Mouse (Mus musculus): Measurements from ENCODE around the gene Hexdc. TPM values are rescaled to one million over a fixed set of nuclear protein-coding genes. Genes with fewer than 3 reads are reported as not detected.

Hexdc gene
- polyA plus RNA-seq (2015; fragmentation: Nextera tagmentation; extraction: Ambion mirVana), result 31.4 and 37.9 TPM in 2 replicates

DNA sequence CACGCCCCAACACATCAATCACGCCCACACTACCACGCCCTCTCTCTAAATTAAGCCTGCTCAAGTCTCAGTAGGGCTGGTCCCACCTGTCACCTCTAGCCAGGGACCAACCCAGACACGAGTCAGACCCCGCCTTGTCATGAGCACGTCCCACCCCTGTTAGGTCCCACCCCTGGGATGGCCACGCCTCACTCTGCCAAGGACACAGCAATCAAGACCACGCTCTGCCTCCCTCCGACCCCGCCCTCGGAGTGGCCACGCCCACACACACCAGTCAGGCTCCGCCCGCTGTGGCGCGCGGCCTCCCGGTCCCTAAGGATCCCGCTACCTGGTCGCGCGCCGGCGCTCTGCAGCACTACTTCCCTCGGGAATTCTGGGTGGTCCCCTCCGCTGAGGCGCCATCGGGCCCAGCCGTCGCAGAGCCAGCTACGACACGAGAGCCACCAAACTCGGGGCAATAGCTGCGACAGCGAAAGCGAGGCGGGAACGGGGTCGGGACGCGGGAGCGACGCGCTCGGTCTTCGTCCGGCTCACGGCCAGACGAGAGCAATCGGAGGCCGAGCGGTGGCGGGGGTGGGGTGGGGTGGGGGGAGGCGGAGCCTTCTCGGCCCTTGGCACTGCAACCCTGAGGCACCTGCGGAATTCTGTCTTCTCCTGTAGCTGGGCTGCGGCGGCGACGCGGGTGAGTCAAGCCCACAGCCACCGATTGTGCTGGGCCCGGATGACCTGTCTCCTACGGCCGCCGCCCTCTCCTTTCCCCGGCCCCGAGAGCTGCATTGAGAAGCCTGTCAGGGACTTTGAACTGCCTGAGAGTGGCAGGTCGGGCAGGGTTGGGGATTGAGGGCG lies at the start of gene Hexdc, which contains the start of gene Ogfod3:
TSS of gene Hexdc (plus strand) at position 273 of the 846 bp plus-strand sequence.
TSS of gene Ogfod3 (minus strand) at position 551 of the 846 bp plus-strand sequence.
- H3K9me3 ChIP-seq (ENCODE audit: control insufficient read depth, low read length), result no peaks in the 10 kb centered on the region
- no peaks in the 10 kb centered on the region for H3K27me3 ChIP-seq (replicated peaks; ENCODE audit: control insufficient read depth, insufficient read depth, low read length)
- H3K9ac ChIP-seq (ENCODE audit: low read depth, low read length), result peak within 1 kb of the TSS; percentile 85
- no peaks in the 10 kb centered on the region for H3K36me3 ChIP-seq (ENCODE audit: control insufficient read depth, insufficient read depth, low read length)
- H3K27ac ChIP-seq (ENCODE audit: low read depth, low read length), result peak within 1 kb of the TSS; percentile 93
- ATAC-seq, result peak; percentile 98
- H3K4me3 ChIP-seq (ENCODE audit: low read length), result peak within 1 kb of the TSS; percentile 81
- peaks cover 3% of the 10 kb centered on the region; the same call in 1 of the 2 replicates for H3K4me1 ChIP-seq (ENCODE audit: control insufficient read depth, insufficient read depth, low read depth, low read length)
- peak within 1 kb of the TSS; percentile 72 for H3K4me2 ChIP-seq (ENCODE audit: low read length)
- under 1% methylated on average over 69 of the region's 70 CpGs for WGBS

DNA sequence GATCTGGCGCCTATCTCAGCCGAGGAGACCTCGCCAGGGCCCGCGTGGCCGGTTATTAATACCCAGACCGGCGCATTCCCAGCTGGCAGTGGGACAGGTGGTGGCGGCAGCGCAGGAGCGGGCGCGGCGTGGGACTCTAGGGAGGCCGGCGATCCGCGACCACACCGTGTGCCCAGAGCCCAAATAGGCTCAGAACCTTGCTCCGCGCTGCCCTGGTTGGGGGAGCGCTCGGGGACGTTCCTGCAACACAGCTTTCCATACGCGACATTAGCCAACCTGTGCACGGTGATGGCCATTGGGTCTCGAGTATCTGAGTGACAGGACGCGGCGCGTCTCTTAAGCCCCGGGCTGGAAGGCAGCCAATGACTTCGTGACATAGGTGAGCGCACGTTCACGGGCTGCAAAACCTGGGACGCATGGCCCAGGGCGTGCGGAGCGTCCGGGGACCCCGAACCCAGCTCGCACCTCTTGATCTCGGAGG lies 47.8 kb upstream of the Hexdc start:
- Histone ChIP-seq H3K9ac (ENCODE audit: low read depth, low read length) (peak overlapping the region; percentile 63), H3K36me3 (ENCODE audit: control insufficient read depth, insufficient read depth, low read length) (no peaks in the 10 kb centered on the region), H3K4me2 (ENCODE audit: low read length) (peak overlapping the region; percentile 90), H3K27me3 (replicated peaks; ENCODE audit: control insufficient read depth, insufficient read depth, low read length) (peaks cover 5% of the 10 kb centered on the region), H3K9me3 (ENCODE audit: control insufficient read depth, low read length) (no peaks in the 10 kb centered on the region), H3K27ac (ENCODE audit: low read depth, low read length) (no peak overlapping the region), H3K4me1 (ENCODE audit: control insufficient read depth, insufficient read depth, low read depth, low read length) (peaks cover 8% of the 10 kb centered on the region), H3K4me3 (ENCODE audit: low read length) (peak overlapping the region; percentile 50)
- 1% methylated on average over 44 of the region's 45 CpGs for WGBS
- peak; percentile 40; the same call in 1 of the 2 replicates for ATAC-seq

- WGBS, result 93% methylated on average over 5 of the region's 5 CpGs
- Histone ChIP-seq H3K9ac (ENCODE audit: low read depth, low read length) (no peak within 1 kb of the TSS), H3K4me3 (ENCODE audit: low read length) (no peak within 1 kb of the TSS), H3K4me1 (ENCODE audit: control insufficient read depth, insufficient read depth, low read depth, low read length) (peaks cover 8% of the 10 kb centered on the region), H3K36me3 (ENCODE audit: control insufficient read depth, insufficient read depth, low read length) (no peaks in the 10 kb centered on the region), H3K27ac (ENCODE audit: low read depth, low read length) (no peak within 1 kb of the TSS), H3K4me2 (ENCODE audit: low read length) (no peak within 1 kb of the TSS), H3K9me3 (ENCODE audit: control insufficient read depth, low read length) (no peaks in the 10 kb centered on the region), H3K27me3 (replicated peaks; ENCODE audit: control insufficient read depth, insufficient read depth, low read length) (peaks cover 5% of the 10 kb centered on the region)
- ATAC-seq, result no peak
Observed at GRCm38 (mm10) chr11:121159971-121160370, 44.3 kb upstream of the Hexdc start, which contains the start of gene Uts2r. Gene Uts2r, plus strand, starts transcription at chr11:121160271.

GRCm38 (mm10) chr11:121160636-121161346 lies 43.4 kb upstream of the Hexdc start:
- no peaks in the 10 kb centered on the region for H3K9me3 ChIP-seq (ENCODE audit: control insufficient read depth, low read length)
- H3K4me1 ChIP-seq (ENCODE audit: control insufficient read depth, insufficient read depth, low read depth, low read length), result peaks cover 8% of the 10 kb centered on the region
- no peaks in the 10 kb centered on the region for H3K36me3 ChIP-seq (ENCODE audit: control insufficient read depth, insufficient read depth, low read length)
- H3K27me3 ChIP-seq (replicated peaks; ENCODE audit: control insufficient read depth, insufficient read depth, low read length), result peaks cover 5% of the 10 kb centered on the region
- no peak overlapping the region for H3K4me2 ChIP-seq (ENCODE audit: low read length)
- H3K27ac ChIP-seq (ENCODE audit: low read depth, low read length), result no peak overlapping the region
- H3K4me3 ChIP-seq (ENCODE audit: low read length), result no peak overlapping the region
- 91% methylated on average over 26 of the region's 26 CpGs for WGBS
- no peak overlapping the region for H3K9ac ChIP-seq (ENCODE audit: low read depth, low read length)
- ATAC-seq, result no peak

- no peaks in the 10 kb centered on the region for H3K27me3 ChIP-seq (replicated peaks; ENCODE audit: control insufficient read depth, insufficient read depth, low read length)
- no peaks in the 10 kb centered on the region for H3K4me1 ChIP-seq (ENCODE audit: control insufficient read depth, insufficient read depth, low read depth, low read length)
- no peaks in the 10 kb centered on the region for H3K36me3 ChIP-seq (ENCODE audit: control insufficient read depth, insufficient read depth, low read length)
- H3K4me2 ChIP-seq (ENCODE audit: low read length), result no peak overlapping the region
- WGBS, result 89% methylated on average over 4 of the region's 4 CpGs
- ATAC-seq, result no peak
- H3K9me3 ChIP-seq (ENCODE audit: control insufficient read depth, low read length), result no peaks in the 10 kb centered on the region
- no peak overlapping the region for H3K9ac ChIP-seq (ENCODE audit: low read depth, low read length)
- no peak overlapping the region for H3K4me3 ChIP-seq (ENCODE audit: low read length)
- no peak overlapping the region for H3K27ac ChIP-seq (ENCODE audit: low read depth, low read length)
Observed at GRCm38 (mm10) chr11:121163751-121164150, 40.5 kb upstream of the Hexdc start.

DNA sequence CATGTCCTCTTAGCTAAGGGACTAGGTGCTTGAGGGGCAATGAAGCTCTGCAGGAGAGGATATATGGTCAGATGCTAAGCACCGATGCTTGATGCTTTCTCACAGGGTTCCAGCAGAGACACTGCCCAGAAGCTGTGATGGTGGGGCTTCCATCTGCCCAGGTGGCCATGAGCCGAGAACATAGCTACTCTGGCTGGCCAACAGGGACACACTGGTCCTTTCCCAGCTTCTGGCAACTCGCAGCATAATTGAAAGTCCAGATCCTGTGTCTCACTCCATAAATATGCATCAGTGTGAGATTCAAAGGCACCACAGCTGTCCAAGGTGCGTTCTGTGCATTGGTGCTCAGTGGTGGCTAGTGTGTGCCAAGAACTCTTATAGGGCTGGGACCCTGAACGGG lies 31.0 kb upstream of the Hexdc start:
- no peak for ATAC-seq
- no peak overlapping the region for H3K27ac ChIP-seq (ENCODE audit: low read depth, low read length)
- H3K4me1 ChIP-seq (ENCODE audit: control insufficient read depth, insufficient read depth, low read depth, low read length), result peaks cover 6% of the 10 kb centered on the region; the same call in 1 of the 2 replicates
- H3K9me3 ChIP-seq (ENCODE audit: control insufficient read depth, low read length), result no peaks in the 10 kb centered on the region
- H3K27me3 ChIP-seq (replicated peaks; ENCODE audit: control insufficient read depth, insufficient read depth, low read length), result no peaks in the 10 kb centered on the region
- H3K9ac ChIP-seq (ENCODE audit: low read depth, low read length), result no peak overlapping the region
- H3K4me2 ChIP-seq (ENCODE audit: low read length), result no peak overlapping the region
- 63% methylated on average over 5 of the region's 5 CpGs for WGBS
- no peak overlapping the region for H3K4me3 ChIP-seq (ENCODE audit: low read length)
- 0 out of 2 replicates have a peak, but pooled peaks cover 2% of the 10 kb centered on the region for H3K36me3 ChIP-seq (ENCODE audit: control insufficient read depth, insufficient read depth, low read length)

DNA sequence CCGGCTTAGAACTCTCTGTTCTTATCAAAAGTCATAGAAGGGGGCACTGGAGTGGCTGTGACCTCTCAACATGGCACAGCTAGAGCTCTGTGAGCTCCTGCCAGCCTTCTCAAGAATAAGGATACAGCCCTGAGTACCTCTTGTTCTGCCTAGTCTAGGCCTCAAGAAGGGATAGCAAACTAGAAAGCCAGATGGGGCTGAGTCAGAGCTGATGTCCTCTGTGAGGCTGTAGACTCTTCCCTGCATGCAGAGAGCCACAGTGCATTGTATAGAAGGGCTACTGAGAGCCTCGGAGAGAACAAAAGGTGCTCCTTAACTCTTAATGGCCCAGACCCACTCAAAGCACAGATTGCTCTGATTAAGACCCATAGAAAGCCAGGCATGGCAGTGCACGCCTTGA lies 30.0 kb upstream of the Hexdc start:
- ATAC-seq, result no peak
- H3K4me1 ChIP-seq (ENCODE audit: control insufficient read depth, insufficient read depth, low read depth, low read length), result peaks cover 6% of the 10 kb centered on the region; the same call in 1 of the 2 replicates
- 43% methylated on average over 3 of the region's 3 CpGs for WGBS

GRCm38 (mm10) chr11:121176285-121177270 lies 27.7 kb upstream of the Hexdc start:
- 58% methylated on average over 12 of the region's 12 CpGs for WGBS
- no peaks in the 10 kb centered on the region for H3K9me3 ChIP-seq (ENCODE audit: control insufficient read depth, low read length)
- peaks cover 6% of the 10 kb centered on the region; the same call in 1 of the 2 replicates for H3K4me1 ChIP-seq (ENCODE audit: control insufficient read depth, insufficient read depth, low read depth, low read length)
- no peak overlapping the region for H3K4me2 ChIP-seq (ENCODE audit: low read length)
- H3K9ac ChIP-seq (ENCODE audit: low read depth, low read length), result no peak overlapping the region
- no peaks in the 10 kb centered on the region for H3K27me3 ChIP-seq (replicated peaks; ENCODE audit: control insufficient read depth, insufficient read depth, low read length)
- peaks cover 2% of the 10 kb centered on the region; the same call in 1 of the 2 replicates for H3K36me3 ChIP-seq (ENCODE audit: control insufficient read depth, insufficient read depth, low read length)
- no peak; the same call in 1 of the 2 replicates for ATAC-seq
- H3K27ac ChIP-seq (ENCODE audit: low read depth, low read length), result no peak overlapping the region
- H3K4me3 ChIP-seq (ENCODE audit: low read length), result no peak overlapping the region

More for the DNA sequence above, 30.0 kb upstream of the Hexdc start:
- Histone ChIP-seq H3K27ac (ENCODE audit: low read depth, low read length) (no peak overlapping the region), H3K9ac (ENCODE audit: low read depth, low read length) (no peak overlapping the region), H3K4me2 (ENCODE audit: low read length) (no peak overlapping the region), H3K4me3 (ENCODE audit: low read length) (no peak overlapping the region), H3K27me3 (replicated peaks; ENCODE audit: control insufficient read depth, insufficient read depth, low read length) (no peaks in the 10 kb centered on the region), H3K9me3 (ENCODE audit: control insufficient read depth, low read length) (no peaks in the 10 kb centered on the region), H3K36me3 (ENCODE audit: control insufficient read depth, insufficient read depth, low read length) (0 out of 2 replicates have a peak, but pooled peaks cover 2% of the 10 kb centered on the region)

Measured in hindbrain, embryonic 16.5 days (tissue).